Mouse (Mus musculus): Measurements from ENCODE around the gene Olfr1564. TPM values are rescaled to one million over a fixed set of nuclear protein-coding genes. Genes with fewer than 3 reads are reported as not detected.
"Not testable (repeated sequence)": the region's sequence is repeated elsewhere in the genome, so short reads cannot be mapped to it uniquely, and the experiment has no call there.

The Olfr1564 gene
- polyA plus RNA-seq (2014; fragmentation: Nextera tagmentation; extraction: Ambion mirVana), result 0.08 TPM in 1 of 2 replicates, not detected in the other

GRCm38 (mm10) chr17:33221590-33221989, at the start of gene Olfr1564:
Gene Olfr1564 (minus strand): TSS chr17:33221690.
- no peak within 1 kb of the TSS for H3K27ac ChIP-seq
- no peaks in the 10 kb centered on the region for H3K27me3 ChIP-seq (ENCODE audit: control insufficient read depth, insufficient read depth, low read length)
- ATAC-seq (ENCODE audit: low FRiP score) (no peak), DNase-seq (ENCODE audit: low spot score) (no peak)
- peaks cover 22% of the 10 kb centered on the region for H3K9me3 ChIP-seq (ENCODE audit: control insufficient read depth, low read length)
- WGBS, result 84% methylated on average over 2 of the region's 2 CpGs
- H3K4me2 ChIP-seq (replicated peaks), result no peak within 1 kb of the TSS
- H3K4me1 ChIP-seq (replicated peaks; ENCODE audit: control insufficient read depth, insufficient read depth, low read length), result no peaks in the 10 kb centered on the region
- no peak within 1 kb of the TSS for H3K4me3 ChIP-seq (replicated peaks; ENCODE audit: low read length)
- H3K36me3 ChIP-seq (replicated peaks; ENCODE audit: control insufficient read depth, insufficient read depth), result no peaks in the 10 kb centered on the region
- H3K9ac ChIP-seq, result no peak within 1 kb of the TSS

GRCm38 (mm10) chr17:33268907-33269306, 47.4 kb upstream of the Olfr1564 start:
- DNase-seq (ENCODE audit: low spot score) (no peak), ATAC-seq (ENCODE audit: low FRiP score) (no peak)
- H3K4me2 ChIP-seq (replicated peaks), result no peak overlapping the region
- H3K27ac ChIP-seq, result no peak overlapping the region
- no peaks in the 10 kb centered on the region for H3K4me1 ChIP-seq (replicated peaks; ENCODE audit: control insufficient read depth, insufficient read depth, low read length)
- H3K9me3 ChIP-seq (ENCODE audit: control insufficient read depth, low read length), result no peaks in the 10 kb centered on the region
- H3K9ac ChIP-seq, result no peak overlapping the region
- no peaks in the 10 kb centered on the region for H3K36me3 ChIP-seq (replicated peaks; ENCODE audit: control insufficient read depth, insufficient read depth)
- H3K4me3 ChIP-seq (replicated peaks; ENCODE audit: low read length), result no peak overlapping the region
- no peaks in the 10 kb centered on the region for H3K27me3 ChIP-seq (ENCODE audit: control insufficient read depth, insufficient read depth, low read length)
- 94% methylated on average over 9 of the region's 9 CpGs for WGBS

- Histone ChIP-seq H3K4me3 (replicated peaks; ENCODE audit: low read length) (no peak within 1 kb of the TSS), H3K27me3 (ENCODE audit: control insufficient read depth, insufficient read depth, low read length) (no peaks in the 10 kb centered on the region), H3K4me2 (replicated peaks) (no peak within 1 kb of the TSS), H3K4me1 (replicated peaks; ENCODE audit: control insufficient read depth, insufficient read depth, low read length) (no peaks in the 10 kb centered on the region), H3K9me3 (ENCODE audit: control insufficient read depth, low read length) (no peaks in the 10 kb centered on the region), H3K27ac (no peak within 1 kb of the TSS), H3K9ac (no peak within 1 kb of the TSS), H3K36me3 (replicated peaks; ENCODE audit: control insufficient read depth, insufficient read depth) (no peaks in the 10 kb centered on the region)
- WGBS, result 60% methylated on average over 1 of the region's 1 CpGs
- DNase-seq (ENCODE audit: low spot score), result no peak
- ATAC-seq (ENCODE audit: low FRiP score), result no peak
These were observed 42.9 kb upstream of the Olfr1564 start, which contains the start of gene Olfr63 for GRCm38 (mm10) chr17:33264376-33264775. Gene Olfr63 (plus strand): TSS chr17:33264676.

- not testable (repeated sequence) for DNase-seq (ENCODE audit: low spot score); H3K4me2 ChIP-seq (replicated peaks); H3K36me3 ChIP-seq (replicated peaks; ENCODE audit: control insufficient read depth, insufficient read depth); H3K27me3 ChIP-seq (ENCODE audit: control insufficient read depth, insufficient read depth, low read length); ATAC-seq (ENCODE audit: low FRiP score); H3K4me1 ChIP-seq (replicated peaks; ENCODE audit: control insufficient read depth, insufficient read depth, low read length); H3K9me3 ChIP-seq (ENCODE audit: control insufficient read depth, low read length); H3K9ac ChIP-seq; H3K27ac ChIP-seq; H3K4me3 ChIP-seq (replicated peaks; ENCODE audit: low read length)
- WGBS, result no CpG with 5 or more reads among the region's 2 CpGs
These were observed 33.8 kb upstream of the Olfr1564 start for GRCm38 (mm10) chr17:33255319-33255657.

- H3K36me3 ChIP-seq (replicated peaks; ENCODE audit: control insufficient read depth, insufficient read depth); H3K9ac ChIP-seq; H3K27ac ChIP-seq; H3K9me3 ChIP-seq (ENCODE audit: control insufficient read depth, low read length); H3K4me1 ChIP-seq (replicated peaks; ENCODE audit: control insufficient read depth, insufficient read depth, low read length); H3K4me3 ChIP-seq (replicated peaks; ENCODE audit: low read length); H3K27me3 ChIP-seq (ENCODE audit: control insufficient read depth, insufficient read depth, low read length); DNase-seq (ENCODE audit: low spot score): not testable (repeated sequence)
- peak; percentile 100 for ATAC-seq (ENCODE audit: low FRiP score)
- 31% methylated on average over 1 of the region's 34 CpGs for WGBS
- peak within 1 kb of the TSS; percentile 24 for H3K4me2 ChIP-seq (replicated peaks)
These were observed 33.2 kb upstream of the Olfr1564 start, which contains the start of gene Zfp955a for GRCm38 (mm10) chr17:33254530-33255318. Gene Zfp955a (minus strand): TSS chr17:33255145.

GRCm38 (mm10) chr17:33236646-33237045, 15.2 kb upstream of the Olfr1564 start:
- not testable (repeated sequence) for H3K4me3 ChIP-seq (replicated peaks; ENCODE audit: low read length); H3K4me2 ChIP-seq (replicated peaks); H3K27me3 ChIP-seq (ENCODE audit: control insufficient read depth, insufficient read depth, low read length); ATAC-seq (ENCODE audit: low FRiP score); H3K9ac ChIP-seq; H3K27ac ChIP-seq; H3K4me1 ChIP-seq (replicated peaks; ENCODE audit: control insufficient read depth, insufficient read depth, low read length); DNase-seq (ENCODE audit: low spot score)
- H3K9me3 ChIP-seq (ENCODE audit: control insufficient read depth, low read length), result peaks cover 15% of the 10 kb centered on the region
- peaks cover 15% of the 10 kb centered on the region for H3K36me3 ChIP-seq (replicated peaks; ENCODE audit: control insufficient read depth, insufficient read depth)
- 91% methylated on average over 1 of the region's 1 CpGs for whole genome bisulfite sequencing

- H3K4me3 ChIP-seq (replicated peaks; ENCODE audit: low read length); H3K27me3 ChIP-seq (ENCODE audit: control insufficient read depth, insufficient read depth, low read length); H3K4me1 ChIP-seq (replicated peaks; ENCODE audit: control insufficient read depth, insufficient read depth, low read length); H3K27ac ChIP-seq; ATAC-seq (ENCODE audit: low FRiP score); H3K9ac ChIP-seq; DNase-seq (ENCODE audit: low spot score); H3K4me2 ChIP-seq (replicated peaks); H3K36me3 ChIP-seq (replicated peaks; ENCODE audit: control insufficient read depth, insufficient read depth); H3K9me3 ChIP-seq (ENCODE audit: control insufficient read depth, low read length): not testable (repeated sequence)
- no CpG with 5 or more reads among the region's 2 CpGs for WGBS
These were observed 30.5 kb downstream of the Olfr1564 start, which contains the start of gene Olfr239 for GRCm38 (mm10) chr17:33191002-33191401. Gene Olfr239 (plus strand): TSS chr17:33191302.

GRCm38 (mm10) chr17:33168147-33168546, 53.3 kb downstream of the Olfr1564 start, which contains the start of gene Olfr55:
Gene Olfr55 (plus strand): TSS chr17:33168447.
- H3K27me3 ChIP-seq (ENCODE audit: control insufficient read depth, insufficient read depth, low read length); H3K9me3 ChIP-seq (ENCODE audit: control insufficient read depth, low read length); H3K9ac ChIP-seq; DNase-seq (ENCODE audit: low spot score); H3K4me1 ChIP-seq (replicated peaks; ENCODE audit: control insufficient read depth, insufficient read depth, low read length); ATAC-seq (ENCODE audit: low FRiP score); H3K4me2 ChIP-seq (replicated peaks); H3K27ac ChIP-seq; H3K4me3 ChIP-seq (replicated peaks; ENCODE audit: low read length); H3K36me3 ChIP-seq (replicated peaks; ENCODE audit: control insufficient read depth, insufficient read depth): not testable (repeated sequence)
- 86% methylated on average over 1 of the region's 1 CpGs for WGBS
